Mouse (Mus musculus): ENCODE measurements around the gene Nptx1. TPM values are rescaled to one million over a fixed set of nuclear protein-coding genes. Genes with fewer than 3 reads are reported as not detected.

The Nptx1 gene
- total and polyA plus RNA-seq, 3 experiments: 0.11 TPM; not detected in 2

DNA sequence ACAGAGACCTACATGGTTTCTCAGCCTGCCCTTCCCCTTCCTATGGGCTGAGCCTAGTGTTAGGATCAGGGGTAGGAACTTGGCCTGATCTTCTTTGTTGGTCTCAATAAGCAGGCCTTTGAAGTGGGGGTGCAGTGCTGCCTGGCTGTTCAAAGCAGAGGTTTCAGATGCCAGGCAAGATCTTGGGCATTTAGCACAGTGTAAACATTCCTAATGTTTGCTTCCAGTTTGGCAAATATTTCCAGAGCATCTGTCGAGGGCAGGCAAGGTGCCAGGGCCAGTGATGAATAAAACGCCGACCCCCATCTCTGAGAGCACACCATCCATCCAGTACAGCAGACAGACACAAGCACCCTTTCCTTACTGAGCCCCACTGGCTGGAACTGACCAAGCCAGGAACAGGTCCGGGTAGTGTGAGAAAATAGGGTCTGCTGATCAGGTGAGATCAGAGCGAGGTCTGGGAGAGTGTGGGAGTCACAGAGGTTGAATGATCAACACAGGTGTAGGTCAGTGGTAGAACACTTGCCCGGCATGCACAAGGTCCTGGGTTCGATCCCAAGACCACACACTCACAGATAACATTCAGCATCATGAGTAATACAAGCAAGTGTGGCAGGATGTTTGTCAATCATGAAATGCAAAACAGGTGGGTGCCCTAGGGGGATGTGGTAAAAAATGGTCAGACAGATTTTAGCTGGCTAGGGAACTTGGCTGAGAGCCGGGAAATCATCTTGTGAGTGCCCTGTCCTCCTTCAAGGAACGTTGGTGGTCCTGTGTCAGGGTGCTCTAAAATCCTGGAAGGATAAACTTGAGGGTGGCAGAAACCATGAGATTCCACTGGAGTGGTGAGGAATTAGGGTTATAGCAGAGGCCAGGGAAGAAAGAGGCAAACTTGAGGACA, 5.6 kb upstream of the Nptx1 start:
- no peak for TF ChIP-seq TAL1 (conservative IDR thresholded peaks at IDR 0.05; ENCODE audit: low read depth, low read length)
- TF ChIP-seq CTCF (IDR thresholded peaks at IDR 0.05; ENCODE audit: low read depth, low read length): no peak
- no peak for TF ChIP-seq GATA1 (IDR thresholded peaks at IDR 0.05; ENCODE audit: borderline replicate concordance, low read length)
- no peak for TF ChIP-seq POLR2AphosphoS5 (IDR thresholded peaks at IDR 0.05; ENCODE audit: insufficient replicate concordance, low read depth, low read length)
- TF ChIP-seq GATA2 (IDR thresholded peaks at IDR 0.05; ENCODE audit: borderline replicate concordance, low read depth, low read length): no peak
- no peak for DNase-seq (ENCODE audit: low spot score)
- peaks cover 68% of the 10 kb centered on the region for H3K27me3 ChIP-seq (ENCODE audit: insufficient read depth, low read length)
- H3K4me3 ChIP-seq (ENCODE audit: low read depth, low read length): no peak overlapping the region
- H3K4me1 ChIP-seq (ENCODE audit: insufficient read depth, low read depth, low read length): no peaks in the 10 kb centered on the region
- H3K36me3 ChIP-seq (replicated peaks): no peaks in the 10 kb centered on the region
- H3K9me3 ChIP-seq (replicated peaks): peaks cover 15% of the 10 kb centered on the region
- no peak for ATAC-seq (ENCODE audit: extremely low read depth, insufficient number of reproducible peaks, low FRiP score, poor library complexity, severe bottlenecking)

DNA sequence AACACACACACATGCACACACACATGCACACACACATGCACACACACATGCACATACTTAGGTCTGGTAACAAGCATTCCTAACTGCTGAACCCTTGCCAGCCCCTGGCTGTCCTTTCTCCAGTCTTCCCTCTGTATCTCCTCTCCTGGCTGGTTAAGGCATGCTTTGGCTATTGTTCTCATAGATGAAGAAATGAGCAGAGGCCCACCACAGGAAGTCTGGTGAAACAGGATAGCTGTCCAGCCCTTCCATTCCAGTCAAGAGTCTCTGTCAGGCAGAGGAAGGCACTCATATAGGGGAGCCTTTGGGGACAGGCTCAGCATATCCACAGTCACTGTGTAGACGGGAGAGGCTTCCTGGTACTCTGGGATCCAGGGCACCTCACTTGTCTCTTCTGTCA, 4.7 kb upstream of the Nptx1 start:
- ATAC-seq (ENCODE audit: extremely low read depth, insufficient number of reproducible peaks, low FRiP score, poor library complexity, severe bottlenecking) (no peak), DNase-seq (ENCODE audit: low spot score) (no peak)
- Histone ChIP-seq H3K27me3 (ENCODE audit: insufficient read depth, low read length) (peaks cover 71% of the 10 kb centered on the region), H3K4me3 (ENCODE audit: low read depth, low read length) (no peak overlapping the region), H3K36me3 (replicated peaks) (no peaks in the 10 kb centered on the region), H3K9me3 (replicated peaks) (peaks cover 23% of the 10 kb centered on the region), H3K4me1 (ENCODE audit: insufficient read depth, low read depth, low read length) (no peaks in the 10 kb centered on the region)
- TF ChIP-seq POLR2AphosphoS5 (IDR thresholded peaks at IDR 0.05; ENCODE audit: insufficient replicate concordance, low read depth, low read length): no peak
- no peak for TF ChIP-seq TAL1 (conservative IDR thresholded peaks at IDR 0.05; ENCODE audit: low read depth, low read length)
- no peak for TF ChIP-seq GATA1 (IDR thresholded peaks at IDR 0.05; ENCODE audit: borderline replicate concordance, low read length)
- no peak for TF ChIP-seq CTCF (IDR thresholded peaks at IDR 0.05; ENCODE audit: low read depth, low read length)
- no peak for TF ChIP-seq GATA2 (IDR thresholded peaks at IDR 0.05; ENCODE audit: borderline replicate concordance, low read depth, low read length)

DNA sequence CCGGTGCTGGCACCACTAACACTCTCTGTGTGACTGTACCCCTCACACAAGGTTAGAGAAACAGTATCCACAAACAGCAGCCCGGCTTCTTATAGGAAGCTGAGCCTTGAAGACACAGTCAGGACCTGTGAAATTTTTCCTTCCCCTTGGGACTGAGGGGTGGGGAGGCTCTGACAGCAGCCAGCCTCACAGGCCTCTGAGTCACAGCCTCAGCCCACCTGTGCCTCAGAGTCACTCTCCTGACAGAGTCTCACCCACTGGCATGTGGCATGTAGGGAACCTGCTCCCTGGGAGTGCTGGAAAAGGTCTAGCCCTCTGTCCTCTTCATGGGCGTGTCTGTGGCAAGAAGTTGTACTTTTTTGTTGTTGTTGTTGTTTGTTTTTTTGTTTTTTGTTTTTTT, 3.9 kb upstream of the Nptx1 start:
- H3K9me3 ChIP-seq (replicated peaks): peaks cover 32% of the 10 kb centered on the region
- no peaks in the 10 kb centered on the region for H3K4me1 ChIP-seq (ENCODE audit: insufficient read depth, low read depth, low read length)
- H3K27me3 ChIP-seq (ENCODE audit: insufficient read depth, low read length): peaks cover 74% of the 10 kb centered on the region
- H3K4me3 ChIP-seq (ENCODE audit: low read depth, low read length): no peak overlapping the region
- no peak for DNase-seq (ENCODE audit: low spot score)
- H3K36me3 ChIP-seq (replicated peaks): no peaks in the 10 kb centered on the region
- ATAC-seq (ENCODE audit: extremely low read depth, insufficient number of reproducible peaks, low FRiP score, poor library complexity, severe bottlenecking): no peak
- TF ChIP-seq GATA1 (IDR thresholded peaks at IDR 0.05; ENCODE audit: borderline replicate concordance, low read length) (no peak), POLR2AphosphoS5 (IDR thresholded peaks at IDR 0.05; ENCODE audit: insufficient replicate concordance, low read depth, low read length) (no peak), TAL1 (conservative IDR thresholded peaks at IDR 0.05; ENCODE audit: low read depth, low read length) (no peak), GATA2 (IDR thresholded peaks at IDR 0.05; ENCODE audit: borderline replicate concordance, low read depth, low read length) (no peak), CTCF (IDR thresholded peaks at IDR 0.05; ENCODE audit: low read depth, low read length) (no peak)

DNA sequence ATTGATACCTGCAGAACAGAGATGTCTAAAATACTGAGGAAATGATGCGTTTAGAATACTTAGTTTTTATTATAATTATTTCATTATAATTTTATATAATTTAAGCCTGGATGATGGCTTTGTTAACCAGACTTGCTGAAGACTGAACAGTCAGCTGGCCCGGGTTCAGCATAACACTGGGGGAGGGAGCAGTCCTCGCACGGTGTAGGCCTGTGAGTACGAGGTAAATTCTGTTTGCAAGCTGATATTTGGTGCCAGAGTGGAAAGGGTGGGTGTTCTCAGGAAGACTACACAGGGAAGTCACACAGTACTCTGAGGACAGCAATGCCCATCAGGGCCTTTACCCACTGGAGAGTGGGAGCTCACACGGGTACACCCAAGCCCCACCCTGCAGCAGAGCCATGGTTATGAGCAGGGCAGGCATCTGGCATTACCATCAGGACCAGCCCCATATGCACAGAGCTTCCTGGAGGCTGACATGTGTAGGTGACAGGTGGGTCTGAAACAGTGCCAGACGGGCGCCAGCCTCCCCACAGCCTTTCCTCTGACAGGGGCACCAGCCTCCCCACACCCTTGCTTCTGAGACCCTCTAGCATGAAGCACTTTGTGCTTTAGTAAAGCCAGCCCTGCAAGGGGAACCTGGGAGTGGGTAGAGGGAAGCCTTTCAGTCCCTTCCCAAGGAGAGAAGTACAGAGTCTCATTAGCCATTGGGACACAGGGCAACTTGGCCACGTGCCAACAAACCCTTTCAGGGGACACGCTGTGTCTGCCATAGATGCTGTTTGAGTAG, 3.2 kb upstream of the Nptx1 start:
- H3K36me3 ChIP-seq (replicated peaks): no peaks in the 10 kb centered on the region
- H3K9me3 ChIP-seq (replicated peaks): peaks cover 34% of the 10 kb centered on the region
- no peak overlapping the region for H3K4me3 ChIP-seq (ENCODE audit: low read depth, low read length)
- no peaks in the 10 kb centered on the region for H3K4me1 ChIP-seq (ENCODE audit: insufficient read depth, low read depth, low read length)
- H3K27me3 ChIP-seq (ENCODE audit: insufficient read depth, low read length): peaks cover 71% of the 10 kb centered on the region
- DNase-seq (ENCODE audit: low spot score) (no peak), ATAC-seq (ENCODE audit: extremely low read depth, insufficient number of reproducible peaks, low FRiP score, poor library complexity, severe bottlenecking) (no peak)
- TF ChIP-seq GATA1 (IDR thresholded peaks at IDR 0.05; ENCODE audit: borderline replicate concordance, low read length): no peak
- TF ChIP-seq CTCF (IDR thresholded peaks at IDR 0.05; ENCODE audit: low read depth, low read length): no peak
- TF ChIP-seq GATA2 (IDR thresholded peaks at IDR 0.05; ENCODE audit: borderline replicate concordance, low read depth, low read length): no peak
- TF ChIP-seq TAL1 (conservative IDR thresholded peaks at IDR 0.05; ENCODE audit: low read depth, low read length): no peak
- TF ChIP-seq POLR2AphosphoS5 (IDR thresholded peaks at IDR 0.05; ENCODE audit: insufficient replicate concordance, low read depth, low read length): no peak

DNA sequence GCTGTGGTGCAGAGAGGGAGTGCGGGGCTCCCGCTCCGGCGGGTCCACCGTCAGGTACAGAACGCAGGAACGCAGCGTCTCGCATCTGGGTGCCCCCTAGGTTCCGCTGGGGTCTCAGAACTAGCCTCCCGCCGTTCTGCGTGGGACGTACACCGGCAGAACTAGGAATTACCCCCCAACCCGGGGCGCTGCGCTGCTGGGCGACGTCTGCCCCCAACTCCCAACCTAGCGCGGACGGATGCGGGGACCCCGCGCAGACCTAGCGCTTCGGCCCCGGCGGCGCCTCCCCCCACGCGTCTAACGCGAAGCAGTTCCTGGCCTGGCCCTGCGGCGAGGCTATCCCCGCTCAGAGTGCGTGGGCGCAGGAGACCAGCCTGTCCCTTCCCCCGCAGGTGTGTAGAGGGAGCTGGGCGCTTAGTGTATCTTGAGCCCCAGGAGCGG, 1.8 kb upstream of the Nptx1 start:
- no peak for ATAC-seq (ENCODE audit: extremely low read depth, insufficient number of reproducible peaks, low FRiP score, poor library complexity, severe bottlenecking)
- Histone ChIP-seq H3K36me3 (replicated peaks) (no peaks in the 10 kb centered on the region), H3K4me1 (ENCODE audit: insufficient read depth, low read depth, low read length) (no peaks in the 10 kb centered on the region), H3K9me3 (replicated peaks) (peaks cover 34% of the 10 kb centered on the region), H3K4me3 (ENCODE audit: low read depth, low read length) (no peak overlapping the region; the same call in 1 of the 2 replicates), H3K27me3 (ENCODE audit: insufficient read depth, low read length) (peaks cover 72% of the 10 kb centered on the region)
- TF ChIP-seq TAL1 (conservative IDR thresholded peaks at IDR 0.05; ENCODE audit: low read depth, low read length): no peak
- TF ChIP-seq POLR2AphosphoS5 (IDR thresholded peaks at IDR 0.05; ENCODE audit: insufficient replicate concordance, low read depth, low read length): no peak
- no peak for TF ChIP-seq CTCF (IDR thresholded peaks at IDR 0.05; ENCODE audit: low read depth, low read length)
- TF ChIP-seq GATA2 (IDR thresholded peaks at IDR 0.05; ENCODE audit: borderline replicate concordance, low read depth, low read length): no peak
- no peak for TF ChIP-seq GATA1 (IDR thresholded peaks at IDR 0.05; ENCODE audit: borderline replicate concordance, low read length)
- DNase-seq (ENCODE audit: low spot score): no peak
